Mouse (Mus musculus) adrenal gland, postnatal 14 days (tissue): ENCODE measurements around the gene Epb41l1. TPM values are rescaled to one million over a fixed set of nuclear protein-coding genes. Genes with fewer than 3 reads are reported as not detected.
A peak's percentile ranks its signal among the peaks of the same experiment; 100 is the strongest.

Experiments
- DNase-seq: peaks from one replicate; pipeline ENCODE4 v3.0.0; 2021; ENCODE audit warnings: mixed read lengths
- total RNA-seq: library from RNA; stranded (reverse); gene quantifications from 2 replicates; pipeline ENCODE4 v1.2.3, GENCODE M21; 2021

Gene Epb41l1
- total RNA-seq, 1 experiment from 2014 or later, result 47.4 TPM

GRCm38 (mm10) chr2:156457343-156457717 lies 36.6 kb downstream of the Epb41l1 start:
- DNase-seq, result peak; percentile 78

DNA sequence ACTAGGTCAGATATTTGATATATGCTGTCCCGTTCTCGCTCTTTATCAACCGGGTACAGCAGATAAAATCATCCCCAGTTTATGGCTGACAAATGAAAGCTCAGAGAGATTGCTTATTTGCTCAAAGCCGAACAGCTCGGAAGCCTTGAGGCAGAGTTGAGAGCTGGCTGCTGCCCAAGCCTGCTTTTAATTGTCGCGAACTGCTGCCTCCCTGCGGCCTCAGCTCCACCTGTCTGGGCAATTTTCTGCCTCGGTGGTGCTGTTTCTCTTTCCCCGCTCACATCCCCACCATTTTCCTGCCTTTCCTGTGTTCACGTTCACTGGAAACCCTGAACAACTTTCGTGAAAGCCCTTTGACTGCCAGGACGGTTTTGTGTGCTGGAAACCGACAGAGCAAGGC lies 39.8 kb downstream of the Epb41l1 start:
- peak; percentile 81 for DNase-seq

GRCm38 (mm10) chr2:156462154-156463029 lies 41.7 kb downstream of the Epb41l1 start:
- peak; percentile 56 for DNase-seq

DNA sequence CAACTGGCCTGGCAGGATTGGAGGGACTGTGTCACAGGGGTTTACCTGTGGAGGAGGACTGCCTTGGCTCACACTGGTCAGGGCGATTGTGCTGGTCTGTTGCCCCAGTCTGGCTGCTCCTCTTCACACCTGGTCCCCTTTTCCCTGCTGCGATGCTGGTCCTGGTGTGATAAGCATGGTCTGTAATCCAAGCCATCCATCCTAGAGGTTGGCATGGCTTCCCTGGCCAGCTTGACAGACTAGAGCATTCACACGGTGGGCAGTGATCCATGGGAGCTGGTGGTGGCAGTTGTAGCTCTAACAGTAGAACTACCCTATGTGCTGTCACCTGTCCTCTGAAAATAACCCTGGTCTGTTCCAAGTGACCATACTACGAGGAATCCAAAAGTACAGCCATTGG lies 43.7 kb downstream of the Epb41l1 start:
- no peak for DNase-seq

- no peak for DNase-seq
Measured at GRCm38 (mm10) chr2:156467538-156467937, 46.8 kb downstream of the Epb41l1 start.

DNA sequence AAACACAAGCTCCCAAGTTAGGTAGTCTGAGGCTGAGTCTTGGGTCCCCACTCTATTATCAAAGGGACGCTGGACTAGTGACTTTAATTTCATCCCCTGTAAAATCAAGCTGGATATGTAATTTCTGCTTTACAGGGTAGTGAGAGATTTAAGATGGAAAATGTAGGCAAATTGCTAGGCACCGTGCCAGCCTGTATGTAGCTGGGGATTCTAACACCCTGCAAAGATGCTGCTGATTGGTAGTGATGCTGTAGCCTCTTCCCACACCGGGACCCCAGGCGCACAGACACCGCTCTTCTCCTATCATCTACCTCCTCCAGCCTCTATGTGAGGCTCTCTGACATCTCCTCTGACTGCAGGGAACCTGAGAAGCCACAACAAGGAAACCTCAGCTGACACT lies 48.2 kb downstream of the Epb41l1 start:
- DNase-seq, result no peak

DNA sequence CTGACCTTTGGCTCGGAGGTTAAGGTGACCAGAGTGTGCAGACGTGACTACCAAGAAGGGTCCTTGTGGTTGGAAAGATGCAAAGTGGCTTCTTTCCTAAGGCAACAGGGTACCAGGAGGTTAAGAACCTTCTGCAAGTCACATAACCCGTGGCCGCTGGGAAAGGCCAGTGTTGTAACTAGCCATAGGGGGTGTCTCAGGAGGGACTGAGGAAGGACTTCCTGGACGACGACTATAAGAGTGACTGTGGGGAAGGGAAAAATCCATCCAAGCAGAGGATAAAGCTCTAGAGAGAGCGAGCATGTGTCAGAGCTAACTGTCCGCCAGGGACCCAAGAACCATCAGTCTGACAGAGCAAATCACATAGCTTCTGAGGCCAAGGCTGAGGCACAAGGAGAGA lies 48.8 kb downstream of the Epb41l1 start:
- no peak for DNase-seq

- DNase-seq, result no peak
Measured at GRCm38 (mm10) chr2:156470938-156471337, 50.2 kb downstream of the Epb41l1 start.

- no peak for DNase-seq
Measured at GRCm38 (mm10) chr2:156472336-156472735, 51.6 kb downstream of the Epb41l1 start.

DNA sequence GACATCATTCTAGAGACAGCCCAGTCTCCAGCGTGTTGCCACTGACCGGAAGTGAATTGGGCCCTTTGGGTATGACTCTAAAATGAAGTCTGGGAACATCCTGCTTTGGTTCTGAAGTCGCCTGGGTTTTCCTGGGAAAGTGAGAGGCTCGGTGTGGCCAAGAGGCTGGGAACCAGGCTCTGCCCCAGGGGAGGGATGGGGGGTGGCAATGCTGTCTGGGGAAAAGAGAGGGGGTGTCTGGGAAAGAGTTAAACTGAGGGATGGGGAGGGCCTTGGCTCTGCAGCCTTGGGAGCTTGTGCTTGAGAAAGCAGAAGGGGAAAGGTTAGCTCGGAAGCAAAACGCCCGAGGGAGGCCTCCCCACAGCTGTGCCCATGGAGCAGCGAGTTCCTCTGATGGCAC lies 53.0 kb downstream of the Epb41l1 start:
- DNase-seq, result peak; percentile 68

GRCm38 (mm10) chr2:156474111-156474510 lies 53.4 kb downstream of the Epb41l1 start:
- DNase-seq, result peak; percentile 29

DNA sequence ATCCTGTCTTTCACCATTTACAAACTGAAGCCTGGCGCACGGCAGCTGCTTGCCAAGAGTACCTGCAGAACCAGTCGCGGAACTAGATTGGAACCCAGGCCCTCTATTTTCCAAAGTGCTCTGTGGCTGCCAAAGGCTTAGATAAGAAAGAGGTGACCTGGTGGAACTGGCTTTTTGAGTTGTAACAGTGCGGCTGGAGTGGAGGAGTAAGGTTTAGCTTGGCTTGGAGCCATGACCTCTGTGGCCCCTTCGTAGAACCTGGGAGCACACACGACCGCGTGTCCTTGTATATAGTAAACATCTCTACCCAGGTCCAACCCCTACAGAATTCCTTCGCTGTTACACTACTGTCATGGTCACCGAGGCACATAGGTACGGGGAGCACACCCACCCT lies 54.2 kb downstream of the Epb41l1 start:
- peak; percentile 53 for DNase-seq

DNA sequence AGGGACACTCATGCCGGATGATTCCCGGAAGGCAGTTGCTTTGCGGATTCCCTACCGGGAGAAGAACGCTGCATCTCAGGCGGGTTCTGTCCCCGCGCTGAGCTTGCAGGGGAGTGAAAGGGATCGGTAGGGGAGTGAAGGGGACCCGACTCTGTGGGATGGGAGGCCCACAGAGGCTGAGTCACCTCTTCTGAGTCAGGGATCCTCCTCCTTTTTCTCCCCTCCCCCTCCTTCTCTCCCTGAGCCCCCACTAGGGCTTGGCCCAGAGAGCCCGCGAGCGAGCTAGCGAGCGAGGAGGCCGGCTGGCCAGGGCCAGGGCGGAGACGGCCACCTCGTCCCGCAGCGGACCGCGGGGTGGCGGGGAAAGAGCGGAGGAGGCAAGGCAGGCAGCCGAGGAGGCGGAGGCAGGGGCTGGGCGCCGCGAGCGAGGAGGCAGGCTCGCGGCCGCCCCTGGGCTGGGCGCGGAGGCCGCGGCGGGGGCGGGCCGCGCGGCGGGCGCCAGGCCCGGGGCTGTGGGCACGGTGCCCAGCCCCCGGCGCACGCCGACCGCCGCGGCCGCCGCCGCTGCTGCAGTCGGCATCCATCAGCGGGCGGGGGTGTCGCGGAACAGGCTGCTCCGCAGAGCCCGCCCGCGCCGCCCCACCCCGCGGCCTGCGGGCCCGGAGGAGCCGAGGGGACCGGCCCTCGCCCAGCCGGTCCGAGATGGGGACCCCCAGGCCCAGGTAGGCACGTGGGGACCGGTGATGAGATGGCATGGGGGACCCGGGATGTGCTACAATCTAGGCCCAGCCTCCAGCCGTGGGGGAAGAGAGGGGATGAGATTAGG lies 54.8 kb downstream of the Epb41l1 start:
- DNase-seq, result peak; percentile 86

DNA sequence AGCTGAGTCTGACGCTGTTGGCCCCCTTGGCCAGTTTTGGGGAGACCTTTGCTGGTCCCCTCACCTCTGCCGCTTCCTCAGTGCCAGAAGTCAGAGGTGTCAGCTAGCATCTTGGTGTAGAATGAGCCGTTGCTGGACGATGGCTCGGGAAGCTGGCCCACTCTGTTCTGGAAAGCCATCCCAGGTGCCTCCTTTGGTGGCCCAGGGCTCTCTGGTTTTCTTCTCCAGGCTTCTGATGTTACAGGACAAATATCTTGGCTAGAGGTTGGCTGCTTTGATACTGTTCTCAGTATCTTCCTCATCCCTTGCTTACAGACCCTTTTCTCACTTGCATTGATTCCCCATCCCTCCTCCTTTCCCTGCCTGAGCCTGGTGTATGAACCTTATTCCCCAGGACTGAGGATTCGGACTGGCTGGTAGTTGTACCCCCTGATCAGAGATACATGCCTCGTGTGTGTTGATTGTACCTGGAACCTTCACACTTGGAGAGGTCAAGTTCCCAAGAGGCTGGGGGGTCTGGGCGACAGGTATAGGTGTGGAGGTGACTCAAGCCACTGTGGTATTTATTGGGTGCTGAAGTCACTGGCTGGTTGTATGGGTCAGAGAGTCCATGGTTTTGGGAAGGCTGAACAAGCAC lies 55.5 kb downstream of the Epb41l1 start:
- DNase-seq, result no peak

- no peak for DNase-seq
Measured at GRCm38 (mm10) chr2:156476748-156477151, 56.0 kb downstream of the Epb41l1 start.

- DNase-seq, result peak; percentile 72
Measured at GRCm38 (mm10) chr2:156478046-156478690, 57.5 kb downstream of the Epb41l1 start.

DNA sequence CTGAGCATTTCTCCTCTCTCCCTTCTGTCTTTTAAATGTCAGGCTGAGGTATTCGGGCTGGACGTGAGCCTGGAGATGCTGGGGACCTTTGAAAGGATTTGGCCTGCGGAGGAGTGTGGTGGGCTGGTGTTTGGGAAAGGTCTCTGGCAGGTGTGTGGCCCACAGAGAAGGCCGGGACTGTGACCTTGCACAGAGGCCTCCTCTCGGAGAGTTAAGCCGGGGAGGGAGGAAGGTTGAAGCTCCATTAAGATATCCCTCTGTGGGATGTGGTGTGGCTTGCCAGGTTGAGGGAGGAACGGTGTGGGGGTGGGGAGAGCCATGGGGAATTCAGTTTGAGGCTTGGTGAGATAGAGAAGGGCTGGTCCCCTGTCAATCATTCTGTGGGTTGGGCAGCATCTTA lies 59.1 kb downstream of the Epb41l1 start:
- peak; percentile 31 for DNase-seq

- no peak for DNase-seq
Measured at GRCm38 (mm10) chr2:156480267-156480666, 59.6 kb downstream of the Epb41l1 start.

- peak; percentile 76 for DNase-seq
Measured at GRCm38 (mm10) chr2:156482299-156482698, 61.6 kb downstream of the Epb41l1 start.

- no peak for DNase-seq
Measured at GRCm38 (mm10) chr2:156482764-156483163, 62.1 kb downstream of the Epb41l1 start.

DNA sequence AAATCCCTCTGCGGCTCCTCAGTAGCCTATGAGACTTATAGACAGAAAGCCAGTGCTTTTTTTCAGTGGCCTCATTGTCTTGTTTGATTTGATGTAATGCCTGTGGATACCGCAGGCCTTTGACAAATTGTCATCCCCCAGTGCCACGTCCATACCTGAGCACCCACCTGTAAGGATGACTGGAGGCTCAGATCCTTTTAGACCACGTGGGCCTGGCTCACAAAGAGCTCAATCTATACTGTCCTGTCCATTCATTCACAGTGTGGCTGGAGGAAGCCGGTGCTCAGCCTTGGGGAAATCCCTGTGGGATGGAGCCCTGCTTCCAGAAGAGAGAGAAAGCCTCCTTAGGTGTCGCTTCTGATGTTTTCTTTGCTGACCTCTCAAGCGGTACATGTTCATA lies 62.5 kb downstream of the Epb41l1 start:
- DNase-seq, result no peak

DNA sequence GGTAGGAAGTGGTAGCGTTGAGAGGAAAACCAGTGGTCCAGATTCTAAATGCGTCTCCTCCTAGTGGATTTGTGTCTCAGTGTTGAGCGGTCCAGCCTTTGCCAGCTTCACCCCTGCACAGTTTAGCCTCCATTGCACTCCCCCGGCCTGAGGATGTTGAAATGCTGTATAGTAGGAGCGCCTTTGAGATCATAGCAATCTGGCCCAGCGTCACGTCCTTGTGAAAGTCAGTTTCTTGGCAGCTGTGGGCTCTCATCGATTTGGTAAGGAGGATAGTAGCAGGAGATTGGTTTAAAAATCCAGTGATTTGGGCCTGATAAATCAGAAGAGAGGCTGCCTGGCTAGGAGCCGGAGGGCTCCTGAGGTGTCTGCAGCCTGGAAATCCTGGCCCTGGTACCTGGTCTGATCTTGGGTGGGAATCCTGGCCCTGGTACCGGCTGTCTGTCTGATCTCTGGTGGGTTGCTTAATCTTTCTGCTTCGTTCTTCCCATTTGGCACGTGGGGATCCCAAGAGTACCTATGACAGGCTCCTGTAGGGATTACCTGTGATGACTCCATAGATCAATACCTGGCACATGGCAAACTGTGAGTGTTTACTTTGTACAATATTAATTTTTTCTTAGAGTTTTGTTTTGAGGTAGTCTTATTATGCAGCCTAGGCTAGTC lies 65.5 kb downstream of the Epb41l1 start:
- DNase-seq, result peak; percentile 61
